Mouse (Mus musculus) forebrain, embryonic 13.5 days (tissue): ENCODE results near the gene Ndufv2. TPM values are rescaled to one million over a fixed set of nuclear protein-coding genes. Genes with fewer than 3 reads are reported as not detected.
"Not testable (repeated sequence)": the region's sequence is repeated elsewhere in the genome, so short reads cannot be mapped to it uniquely, and the experiment has no call there.

Source experiments
- ATAC-seq: fragments of 200-750 bp; cut with Nextera tagmentation; 2 replicates; pipeline ENCODE4 v1.8.0; 2017
- H3K27ac ChIP-seq: fragments of 300-500 bp; sonication (generic); 2 replicates; pipeline ENCODE4 v1.5.1; 2015; ENCODE audit warnings: inconsistent platforms, mild to moderate bottlenecking, moderate library complexity
- H3K27me3 ChIP-seq: fragments of 300-500 bp; sonication (generic); 2 replicates; pipeline ENCODE4 v1.6.1; 2015; ENCODE audit warnings: mild to moderate bottlenecking, inconsistent platforms
- H3K36me3 ChIP-seq: fragments of 300-500 bp; sonication (generic); 2 replicates; pipeline ENCODE4 v1.6.1; 2015; ENCODE audit warnings: mild to moderate bottlenecking, inconsistent platforms; ENCODE audit not compliant: poor library complexity, severe bottlenecking
- H3K4me1 ChIP-seq: fragments of 300-500 bp; sonication (generic); 2 replicates; pipeline ENCODE4 v1.6.1; 2015; ENCODE audit warnings: inconsistent platforms
- H3K4me2 ChIP-seq: fragments of 300-500 bp; sonication (generic); 2 replicates; pipeline ENCODE4 v1.6.1; 2015; ENCODE audit warnings: inconsistent platforms, mild to moderate bottlenecking, moderate library complexity
- H3K4me3 ChIP-seq: fragments of 300-500 bp; sonication (generic); 2 replicates; pipeline ENCODE4 v1.5.1; 2015; ENCODE audit warnings: mild to moderate bottlenecking, inconsistent platforms
- H3K9ac ChIP-seq: fragments of 300-500 bp; sonication (generic); 2 replicates; pipeline ENCODE4 v1.6.1; 2015; ENCODE audit warnings: mild to moderate bottlenecking, inconsistent platforms
- H3K9me3 ChIP-seq: fragments of 300-500 bp; sonication (generic); replicated peaks from 2 replicates; pipeline ENCODE4 v1.6.1; 2016; ENCODE audit warnings: inconsistent platforms
- WGBS: fragments of 180-500 bp; shearing (Covaris S2); methylation state at CpG from one replicate; pipeline ENCODE4 v1.1.7; 2015; 5-methylcytosine and 5-hydroxymethylcytosine counted together
- polyA plus RNA-seq: library from polyadenylated mRNA; unstranded; fragments of >200 nt; fragmentation: Nextera tagmentation; extraction: Ambion mirVana; gene quantifications from 2 replicates; pipeline ENCODE4 v1.2.1, GENCODE M21; 2015

Gene Ndufv2
- polyA plus RNA-seq, 1 experiment from 2014 or later, result 358 TPM

DNA sequence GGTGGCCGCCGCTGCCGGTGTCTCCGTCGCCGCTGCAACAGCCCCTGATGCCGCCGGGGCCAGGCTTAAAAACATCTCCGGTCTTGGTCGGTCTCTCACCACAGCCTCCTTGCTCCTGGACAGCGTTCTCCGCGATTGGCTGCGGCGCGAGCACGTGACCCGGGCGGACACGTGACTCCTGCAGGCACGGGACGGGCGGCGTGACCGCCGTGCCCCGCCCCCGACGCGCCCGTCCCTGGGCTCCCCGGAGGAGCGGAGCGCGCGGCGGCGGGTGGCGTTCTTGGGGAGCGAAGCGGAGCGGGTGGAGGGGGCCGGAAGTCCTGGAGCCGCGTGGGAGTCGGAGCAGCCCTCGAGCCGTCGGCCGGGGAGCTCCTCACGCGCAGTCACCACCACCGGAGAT is 24.4 kb downstream of the Ndufv2 start, which contains the start of gene Ankrd12:
Gene Ankrd12, minus strand, starts transcription at position 156 of the 400 bp plus-strand sequence.
- WGBS, result under 1% methylated on average over 52 of the region's 53 CpGs
- Histone ChIP-seq H3K27me3 (no peaks in the 10 kb centered on the region), H3K36me3 (peaks cover 22% of the 10 kb centered on the region), H3K4me3 (peak within 1 kb of the TSS; percentile 94), H3K9me3 (no peaks in the 10 kb centered on the region), H3K4me1 (peaks cover 19% of the 10 kb centered on the region), H3K27ac (peak within 1 kb of the TSS; percentile 95), H3K9ac (peak within 1 kb of the TSS; percentile 91), H3K4me2 (peak within 1 kb of the TSS; percentile 84)
- peak; percentile 98 for ATAC-seq

DNA sequence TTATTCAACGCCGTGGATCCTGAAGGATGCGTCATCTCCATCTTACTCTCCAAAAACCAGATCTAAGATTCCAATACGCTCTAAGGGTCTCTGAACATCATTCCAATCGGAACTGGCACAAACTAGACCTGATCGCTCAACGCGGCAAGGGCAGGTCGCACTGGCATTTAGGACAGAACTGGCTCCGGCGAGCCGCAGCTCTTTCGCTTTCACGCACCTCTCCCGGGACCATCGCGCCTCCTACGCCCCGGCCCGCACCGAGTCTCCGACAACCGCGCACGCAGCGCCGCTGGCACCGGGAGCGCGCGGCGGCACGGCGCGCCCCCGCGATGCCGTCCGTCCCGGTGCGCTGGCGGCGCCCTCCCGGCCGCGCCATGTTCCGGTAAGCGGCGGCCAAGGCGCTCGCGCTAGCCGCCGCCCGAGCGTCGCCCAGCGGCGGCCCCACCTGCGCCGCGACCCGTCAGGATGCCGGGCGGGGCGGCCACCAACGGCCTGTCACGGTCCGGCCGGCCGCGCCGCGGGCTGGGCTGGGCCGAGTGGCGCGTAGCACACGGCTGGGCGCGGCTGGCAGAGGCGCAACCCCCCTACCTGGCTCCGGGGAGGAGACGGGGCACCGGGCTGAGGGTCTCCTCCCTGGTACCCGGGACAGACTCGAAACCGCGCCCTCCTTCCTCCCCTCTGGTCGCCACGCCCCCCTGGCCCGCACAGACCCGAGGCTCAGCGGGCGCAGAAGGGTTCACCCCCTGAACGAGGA is 25.0 kb downstream of the Ndufv2 start:
- Histone ChIP-seq H3K9me3 (no peaks in the 10 kb centered on the region), H3K4me3 (peak overlapping the region; percentile 94), H3K27ac (peak overlapping the region; percentile 95), H3K36me3 (peaks cover 21% of the 10 kb centered on the region), H3K4me2 (peak overlapping the region; percentile 84), H3K4me1 (peaks cover 19% of the 10 kb centered on the region), H3K27me3 (no peaks in the 10 kb centered on the region), H3K9ac (peak overlapping the region; percentile 91)
- ATAC-seq, result peak; percentile 88
- under 1% methylated on average over 73 of the region's 95 CpGs for WGBS

DNA sequence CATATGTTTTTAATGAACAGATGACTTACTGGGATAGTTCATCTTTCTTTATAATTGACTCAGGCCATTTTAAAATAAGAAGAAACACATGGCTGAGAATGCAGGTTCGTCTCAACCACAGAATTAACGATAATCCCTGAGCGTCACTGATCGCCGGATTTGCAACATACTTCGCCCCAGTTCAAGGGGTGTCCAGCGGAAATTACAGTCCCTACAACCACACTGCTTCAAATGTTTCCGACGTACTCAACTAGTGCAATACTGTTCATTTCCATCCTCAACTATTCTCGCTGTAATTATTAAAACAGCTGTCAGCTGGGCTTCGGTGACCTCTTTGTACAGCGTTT is 25.6 kb downstream of the Ndufv2 start:
- WGBS, result 2% methylated on average over 12 of the region's 12 CpGs
- no peak for ATAC-seq
- Histone ChIP-seq H3K4me3 (peak overlapping the region; percentile 94), H3K9ac (peak overlapping the region; percentile 91), H3K4me2 (peak overlapping the region; percentile 84), H3K36me3 (peaks cover 16% of the 10 kb centered on the region), H3K27me3 (no peaks in the 10 kb centered on the region), H3K4me1 (peaks cover 19% of the 10 kb centered on the region), H3K27ac (0 out of 2 replicates have a peak overlapping the region, but pooled peaks have one; percentile 95), H3K9me3 (no peaks in the 10 kb centered on the region)

GRCm38 (mm10) chr17:66073971-66074370 is 27.4 kb downstream of the Ndufv2 start:
- no peak overlapping the region for H3K27ac ChIP-seq
- no peak overlapping the region for H3K4me2 ChIP-seq
- WGBS, result 90% methylated on average over 7 of the region's 7 CpGs
- no peak overlapping the region for H3K9ac ChIP-seq
- no peaks in the 10 kb centered on the region for H3K9me3 ChIP-seq
- H3K27me3 ChIP-seq, result no peaks in the 10 kb centered on the region
- H3K4me3 ChIP-seq, result no peak overlapping the region
- ATAC-seq, result no peak
- H3K4me1 ChIP-seq, result peaks cover 19% of the 10 kb centered on the region
- H3K36me3 ChIP-seq, result no peaks in the 10 kb centered on the region

DNA sequence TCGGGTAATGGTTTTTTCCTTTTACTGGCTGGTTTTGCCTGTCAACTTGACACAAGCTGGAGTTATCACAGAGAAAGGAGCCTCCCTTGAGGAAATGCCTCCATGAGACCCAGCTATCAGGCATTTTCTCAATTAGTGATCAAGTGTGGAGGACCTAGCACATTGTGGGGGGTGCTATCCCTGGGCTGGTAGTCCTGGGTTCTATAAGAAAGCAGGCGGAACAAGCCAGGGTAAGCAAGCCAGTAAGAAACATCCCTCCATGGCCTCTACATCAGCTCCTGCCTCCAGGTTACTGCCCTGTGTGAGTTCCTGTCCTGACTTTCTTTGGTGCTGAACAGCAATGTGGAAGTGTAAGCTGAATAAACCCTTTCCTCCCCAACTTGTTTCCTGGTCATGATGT is 32.3 kb downstream of the Ndufv2 start:
- H3K4me1 ChIP-seq, H3K4me2 ChIP-seq, H3K27ac ChIP-seq, H3K9me3 ChIP-seq, H3K36me3 ChIP-seq, H3K4me3 ChIP-seq, ATAC-seq, H3K9ac ChIP-seq, H3K27me3 ChIP-seq: not testable (repeated sequence)
- WGBS, result 96% methylated on average over 2 of the region's 2 CpGs

DNA sequence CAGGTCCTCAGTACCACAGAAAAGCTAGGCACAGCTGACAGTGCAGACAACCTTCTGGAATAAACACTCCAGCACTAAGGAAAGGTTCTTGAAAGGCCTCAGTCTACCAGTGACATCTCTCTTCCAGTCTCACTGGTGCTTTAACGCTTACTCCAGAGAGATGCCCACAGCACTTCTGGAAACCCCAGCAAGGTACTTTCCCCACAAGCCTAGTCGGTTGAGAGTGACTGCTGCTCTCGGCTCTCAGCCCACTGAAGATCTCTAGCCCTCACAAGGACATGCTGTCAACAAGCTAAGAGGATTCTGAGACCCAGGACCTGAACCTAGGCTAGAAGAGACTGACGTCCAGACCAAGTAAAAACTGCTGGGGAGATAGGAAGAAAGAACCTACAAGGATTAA is 36.2 kb downstream of the Ndufv2 start:
- H3K9me3 ChIP-seq, result no peaks in the 10 kb centered on the region
- H3K4me2 ChIP-seq, result no peak overlapping the region
- no peak overlapping the region for H3K9ac ChIP-seq
- no peaks in the 10 kb centered on the region for H3K36me3 ChIP-seq
- H3K27me3 ChIP-seq, result no peaks in the 10 kb centered on the region
- no peak overlapping the region for H3K27ac ChIP-seq
- H3K4me1 ChIP-seq, result 0 out of 2 replicates have a peak, but pooled peaks cover 7% of the 10 kb centered on the region
- no peak for ATAC-seq
- no peak overlapping the region for H3K4me3 ChIP-seq
- 85% methylated on average over 4 of the region's 4 CpGs for WGBS

DNA sequence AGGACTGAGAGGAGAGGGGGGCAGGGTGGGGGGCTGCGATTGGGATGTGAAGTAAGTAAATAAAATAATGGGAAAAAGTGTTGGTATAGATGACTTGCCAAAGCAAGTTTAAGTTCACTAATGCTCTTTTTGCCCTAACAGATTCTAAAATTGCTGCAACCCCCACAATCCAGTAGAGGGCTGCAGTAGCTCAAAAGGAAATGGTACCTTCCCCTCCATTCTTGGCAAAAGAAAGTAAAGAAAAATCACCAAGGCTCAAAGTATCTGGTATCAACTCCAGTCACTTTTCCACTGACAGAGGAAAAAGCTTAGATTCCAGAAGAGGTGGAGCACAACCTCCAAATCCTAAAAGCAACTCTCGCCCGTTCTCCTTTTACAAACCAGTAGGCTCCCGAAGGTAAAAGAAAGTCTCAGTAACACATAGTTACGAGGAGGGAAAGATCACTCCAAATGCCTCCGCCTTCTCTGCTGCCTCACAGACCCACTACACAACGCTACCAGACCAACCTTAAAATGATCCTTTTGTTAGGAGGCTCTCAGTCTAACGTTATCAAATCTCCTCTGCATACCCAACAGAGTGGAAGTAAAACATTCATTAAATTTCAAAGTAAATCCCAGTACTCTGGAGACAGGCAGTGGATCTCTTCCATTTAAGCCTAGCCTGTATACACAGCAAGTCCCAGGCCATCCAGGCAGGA is 40.0 kb downstream of the Ndufv2 start:
- Histone ChIP-seq H3K4me3 (no peak overlapping the region), H3K9ac (no peak overlapping the region), H3K9me3 (no peaks in the 10 kb centered on the region), H3K4me1 (0 out of 2 replicates have a peak, but pooled peaks cover 7% of the 10 kb centered on the region), H3K36me3 (no peaks in the 10 kb centered on the region), H3K4me2 (no peak overlapping the region), H3K27ac (no peak overlapping the region), H3K27me3 (no peaks in the 10 kb centered on the region)
- no peak for ATAC-seq
- 49% methylated on average over 8 of the region's 8 CpGs for WGBS

DNA sequence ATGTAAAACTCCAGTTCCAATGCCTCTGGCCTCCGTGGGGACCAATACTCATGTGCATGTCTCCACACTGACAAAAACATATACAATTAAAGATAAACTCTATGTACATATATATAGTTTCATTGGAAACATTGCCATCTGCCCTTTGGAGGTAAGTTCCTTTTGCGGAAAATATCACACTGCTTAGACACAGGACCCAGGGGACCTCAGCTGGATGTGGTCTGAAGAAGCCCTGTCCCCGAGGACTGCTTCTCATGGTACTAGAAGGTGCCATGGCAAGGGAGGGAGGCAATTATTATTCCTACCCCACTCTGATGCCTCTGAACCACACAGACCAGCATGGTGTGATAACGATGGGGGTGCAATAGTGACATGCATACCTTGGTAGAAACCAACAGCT is 43.2 kb downstream of the Ndufv2 start:
- no peak overlapping the region for H3K9ac ChIP-seq
- H3K27ac ChIP-seq, result no peak overlapping the region
- H3K27me3 ChIP-seq, result no peaks in the 10 kb centered on the region
- 94% methylated on average over 4 of the region's 4 CpGs for WGBS
- H3K4me3 ChIP-seq, result no peak overlapping the region
- H3K4me1 ChIP-seq, result 0 out of 2 replicates have a peak, but pooled peaks cover 7% of the 10 kb centered on the region
- no peaks in the 10 kb centered on the region for H3K9me3 ChIP-seq
- no peak overlapping the region for H3K4me2 ChIP-seq
- no peaks in the 10 kb centered on the region for H3K36me3 ChIP-seq
- no peak for ATAC-seq

- H3K9ac ChIP-seq, result no peak overlapping the region
- no peak overlapping the region for H3K4me3 ChIP-seq
- 98% methylated on average over 2 of the region's 2 CpGs for WGBS
These were observed 44.2 kb downstream of the Ndufv2 start for GRCm38 (mm10) chr17:66057145-66057544.

DNA sequence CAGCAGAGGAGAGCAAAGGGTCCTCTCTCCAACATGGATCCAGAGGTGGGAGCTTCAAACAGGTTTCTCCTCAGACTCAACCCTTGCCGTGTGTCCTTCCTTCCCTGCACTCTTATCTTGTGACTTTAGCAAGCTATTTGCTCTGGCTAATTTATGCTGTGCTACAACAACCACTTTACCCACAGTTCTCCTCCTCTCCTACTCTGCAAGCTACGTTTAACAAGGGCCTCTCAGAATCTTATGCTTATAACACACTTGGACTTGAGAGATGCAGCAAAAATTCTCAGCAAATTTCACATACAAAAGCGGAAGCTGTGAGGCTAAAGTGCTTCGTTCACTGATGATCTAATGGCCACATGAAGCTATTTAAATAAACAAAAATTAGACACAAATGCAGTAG is 48.0 kb downstream of the Ndufv2 start:
- ATAC-seq, result no peak
- no peak overlapping the region for H3K27ac ChIP-seq
- peaks cover 2% of the 10 kb centered on the region; the same call in 1 of the 2 replicates for H3K36me3 ChIP-seq
- 79% methylated on average over 4 of the region's 4 CpGs for WGBS
- H3K4me2 ChIP-seq, result no peak overlapping the region
- H3K4me1 ChIP-seq, result no peaks in the 10 kb centered on the region
- H3K4me3 ChIP-seq, result no peak overlapping the region
- no peak overlapping the region for H3K9ac ChIP-seq
- H3K9me3 ChIP-seq, result no peaks in the 10 kb centered on the region
- H3K27me3 ChIP-seq, result no peaks in the 10 kb centered on the region

More at GRCm38 (mm10) chr17:66057145-66057544, 44.2 kb downstream of the Ndufv2 start:
- Histone ChIP-seq H3K36me3 (no peaks in the 10 kb centered on the region), H3K27ac (no peak overlapping the region), H3K9me3 (no peaks in the 10 kb centered on the region), H3K27me3 (no peaks in the 10 kb centered on the region), H3K4me1 (0 out of 2 replicates have a peak, but pooled peaks cover 7% of the 10 kb centered on the region), H3K4me2 (no peak overlapping the region)
- no peak for ATAC-seq

DNA sequence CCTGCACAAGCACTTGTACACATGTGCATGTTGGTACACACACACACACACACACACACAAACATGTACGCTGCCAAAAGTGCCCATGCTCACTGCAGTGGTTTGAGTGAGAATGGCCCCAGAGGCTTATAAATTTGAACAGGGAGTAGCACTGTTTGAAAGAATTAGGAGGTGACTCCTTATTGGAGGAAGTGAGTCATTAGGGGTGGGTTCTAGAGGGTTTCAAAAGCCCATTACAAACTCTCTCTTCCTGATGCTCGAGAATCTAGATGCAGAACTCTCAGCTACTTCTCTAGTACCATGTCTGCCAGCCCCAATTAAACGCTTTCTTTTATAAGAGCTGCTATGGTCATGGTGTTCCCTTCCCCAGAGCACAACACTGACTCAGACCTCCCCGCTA is 52.6 kb downstream of the Ndufv2 start:
- H3K9me3 ChIP-seq, result no peaks in the 10 kb centered on the region
- peaks cover 14% of the 10 kb centered on the region for H3K36me3 ChIP-seq
- WGBS, result 87% methylated on average over 4 of the region's 4 CpGs
- no peak overlapping the region for H3K4me2 ChIP-seq
- no peak overlapping the region for H3K9ac ChIP-seq
- no peak overlapping the region for H3K4me3 ChIP-seq
- no peak overlapping the region for H3K27ac ChIP-seq
- ATAC-seq, result no peak
- no peaks in the 10 kb centered on the region for H3K27me3 ChIP-seq
- H3K4me1 ChIP-seq, result no peaks in the 10 kb centered on the region

GRCm38 (mm10) chr17:66048199-66048598 is 53.2 kb downstream of the Ndufv2 start:
- Histone ChIP-seq H3K4me3 (no peak overlapping the region), H3K36me3 (peaks cover 14% of the 10 kb centered on the region), H3K9me3 (no peaks in the 10 kb centered on the region), H3K4me1 (no peaks in the 10 kb centered on the region), H3K27me3 (no peaks in the 10 kb centered on the region), H3K4me2 (no peak overlapping the region), H3K27ac (no peak overlapping the region), H3K9ac (no peak overlapping the region)
- ATAC-seq, result no peak
- 80% methylated on average over 5 of the region's 5 CpGs for WGBS
